Mouse (Mus musculus) CH12.LX (cell line): ENCODE data around the gene Tbx1.

ENCODE experiments used
- CTCF ChIP-seq, 2 experiments: IDR thresholded peaks in 1 of 2; conservative IDR thresholded peaks in 1 of 2; 2 replicates each; pipeline ENCODE4 v1.5.1; 2011 to 2012; ENCODE audit warnings: low read depth in 2 of 2, low read length in 2 of 2, improper control_type of control experiment in 1 of 2, inconsistent platforms in 1 of 2, mild to moderate bottlenecking in 1 of 2, moderate library complexity in 1 of 2
- NRF1 ChIP-seq: IDR thresholded peaks from 2 replicates; pipeline ENCODE4 v1.6.1; 2014; ENCODE audit warnings: low read depth, mild to moderate bottlenecking, inconsistent platforms, low read length, improper control_type of control experiment, moderate library complexity
- POLR2A ChIP-seq: IDR thresholded peaks from 2 replicates; pipeline ENCODE4 v1.6.1; 2011; ENCODE audit warnings: low read depth, mild to moderate bottlenecking, improper control_type of control experiment, low read length
- RAD21 ChIP-seq: IDR thresholded peaks from 2 replicates; pipeline ENCODE4 v1.6.1; 2011; ENCODE audit warnings: low read depth, mild to moderate bottlenecking, low read length, improper control_type of control experiment, moderate library complexity
- TCF12 ChIP-seq: IDR thresholded peaks from 2 replicates; pipeline ENCODE4 v1.6.1; 2014; ENCODE audit warnings: low read depth, mild to moderate bottlenecking, inconsistent platforms, low read length, improper control_type of control experiment
- UBTF ChIP-seq: IDR thresholded peaks from 2 replicates; pipeline ENCODE4 v1.6.1; 2012; ENCODE audit warnings: low read depth, mild to moderate bottlenecking, inconsistent platforms, low read length, improper control_type of control experiment, moderate library complexity
- USF1 ChIP-seq: IDR thresholded peaks from 2 replicates; pipeline ENCODE4 v1.6.1; 2014; ENCODE audit warnings: low read depth, mild to moderate bottlenecking, inconsistent platforms, low read length, improper control_type of control experiment
- USF2 ChIP-seq: conservative IDR thresholded peaks from 2 replicates; pipeline ENCODE4 v1.6.1; 2011; ENCODE audit warnings: low read depth, low read length, improper control_type of control experiment

GRCm38 (mm10) chr16:18580389-18580788 lies 10.1 kb downstream of the Tbx1 start:
- TF ChIP-seq TCF12 = no peak
- no peak for TF ChIP-seq USF2
- TF ChIP-seq POLR2A = no peak
- no peak for TF ChIP-seq UBTF
- TF ChIP-seq CTCF (conservative IDR thresholded peaks at IDR 0.05 in 1 of 2, IDR thresholded peaks at IDR 0.05 in 1 of 2; ENCODE audit: low read depth in 2 of 2, low read length in 2 of 2) = no peak
- TF ChIP-seq USF1 = no peak
- TF ChIP-seq NRF1 = no peak
- no peak for TF ChIP-seq RAD21
